Mouse (Mus musculus) megakaryocyte, adult 5-6 weeks (primary cell): Measurements from ENCODE around the gene Il6st. TPM values are rescaled to one million over a fixed set of nuclear protein-coding genes. Genes with fewer than 3 reads are reported as not detected.
"Not testable (repeated sequence)": the region's sequence is repeated elsewhere in the genome, so short reads cannot be mapped to it uniquely, and the experiment has no call there.

Experiments used
- ATAC-seq: 2 replicates; pipeline ENCODE4 v1.8.0; 2016; ENCODE audit warnings: mild to moderate bottlenecking, inconsistent platforms; ENCODE audit not compliant: poor library complexity, severe bottlenecking
- total RNA-seq, 2 experiments: library from RNA; stranded (forward) in 1 of 2; stranded (reverse) in 1 of 2; fragments of 153-499, 151-499 nt in 1 of 2; fragments of 221-1000, 200-1000 nt in 1 of 2; gene quantifications; 2 replicates each; pipeline versions ENCODE4 v1.2.3 to v1.2.4; 2015 to 2017

Il6st gene
- total RNA-seq (2015) (77.4 and 84.3 TPM in 2 replicates), total RNA-seq (2017) (94.6 and 108 TPM in 2 replicates)

- peak; percentile 96 for ATAC-seq
Observed at GRCm38 (mm10) chr13:112463868-112464625, at the start of gene Il6st. Gene Il6st (plus strand): TSS chr13:112464070.

- no peak for ATAC-seq
Observed at GRCm38 (mm10) chr13:112415896-112416295, 48.0 kb upstream of the Il6st start.

GRCm38 (mm10) chr13:112416410-112417162, 47.3 kb upstream of the Il6st start:
- ATAC-seq, result no peak

GRCm38 (mm10) chr13:112417163-112417523, 46.7 kb upstream of the Il6st start:
- no peak for ATAC-seq

GRCm38 (mm10) chr13:112417861-112418423, 45.9 kb upstream of the Il6st start:
- no peak for ATAC-seq

- ATAC-seq, result no peak
Observed at GRCm38 (mm10) chr13:112418595-112418994, 45.3 kb upstream of the Il6st start.

DNA sequence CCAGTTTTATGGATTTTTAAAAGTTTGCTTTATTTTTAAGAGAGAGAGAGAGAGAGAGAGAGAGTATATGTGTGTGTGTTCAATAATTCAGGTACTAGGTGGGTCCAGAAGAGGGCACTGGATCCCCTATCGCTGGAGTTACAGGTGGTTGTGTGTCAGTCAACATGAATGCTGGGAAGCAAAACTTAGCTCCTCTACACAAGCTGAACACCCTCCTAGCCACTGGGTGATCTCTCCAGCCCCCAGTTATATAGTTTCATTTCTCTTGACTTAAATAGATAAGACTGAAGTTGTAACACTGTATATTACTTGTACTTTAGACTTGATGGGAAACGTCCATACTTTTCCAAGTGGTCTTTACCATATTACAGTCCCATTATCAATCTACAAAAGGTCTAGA, 39.7 kb upstream of the Il6st start:
- no peak for ATAC-seq

DNA sequence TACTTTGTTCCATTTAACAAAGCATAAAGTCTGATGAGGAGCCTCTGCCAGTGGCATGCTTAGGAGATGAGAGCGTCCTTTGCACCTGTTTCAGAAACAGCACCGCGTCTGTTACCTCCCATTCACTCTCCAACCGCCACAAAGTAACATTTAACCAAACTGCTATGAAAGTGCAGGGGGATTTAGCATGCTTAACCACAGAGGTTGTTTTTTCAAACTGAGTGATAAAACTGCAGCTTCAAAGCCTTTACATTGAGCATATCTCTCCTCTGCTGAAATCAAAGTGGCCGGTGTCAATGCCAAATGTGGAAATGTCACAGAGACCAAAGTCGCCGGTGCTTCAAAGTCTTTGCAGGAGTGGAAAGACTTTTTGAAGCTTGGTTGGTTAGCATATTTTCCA, 39.2 kb upstream of the Il6st start:
- ATAC-seq, result peak; percentile 34; the same call in 1 of the 2 replicates

- ATAC-seq, result no peak
Observed at GRCm38 (mm10) chr13:112425181-112425654, 38.7 kb upstream of the Il6st start.

GRCm38 (mm10) chr13:112426265-112427135, 37.4 kb upstream of the Il6st start:
- ATAC-seq, result no peak

DNA sequence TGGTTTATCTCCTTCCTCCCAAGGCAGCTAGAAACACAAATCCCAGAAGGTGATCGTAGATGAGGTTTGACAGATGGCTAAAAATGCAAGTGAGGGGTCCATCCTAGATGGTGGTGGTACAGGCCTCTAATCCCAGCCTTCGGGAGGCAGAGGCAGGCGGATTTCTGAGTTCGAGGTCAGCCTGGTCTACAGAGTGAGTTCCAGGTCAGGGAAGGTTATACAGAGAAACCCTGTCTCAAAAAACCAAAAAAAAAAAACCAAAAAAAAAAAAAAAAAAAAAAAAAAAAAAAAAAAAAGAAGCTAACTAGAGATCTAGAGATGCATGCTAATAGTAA, 36.8 kb upstream of the Il6st start:
- ATAC-seq, result not testable (repeated sequence)

- ATAC-seq, result peak; percentile 88
Observed at GRCm38 (mm10) chr13:112427521-112427920, 36.3 kb upstream of the Il6st start.

- ATAC-seq, result peak; percentile 45; the same call in 1 of the 2 replicates
Observed at GRCm38 (mm10) chr13:112433271-112433670, 30.6 kb upstream of the Il6st start.

GRCm38 (mm10) chr13:112435241-112436075, 28.4 kb upstream of the Il6st start:
- no peak for ATAC-seq

- ATAC-seq, result no peak
Observed at GRCm38 (mm10) chr13:112436288-112436687, 27.6 kb upstream of the Il6st start.

GRCm38 (mm10) chr13:112438001-112438868, 25.6 kb upstream of the Il6st start:
- peak; percentile 9; the same call in 1 of the 2 replicates for ATAC-seq

- peak; percentile 52 for ATAC-seq
Observed at GRCm38 (mm10) chr13:112439105-112439818, 24.6 kb upstream of the Il6st start.

DNA sequence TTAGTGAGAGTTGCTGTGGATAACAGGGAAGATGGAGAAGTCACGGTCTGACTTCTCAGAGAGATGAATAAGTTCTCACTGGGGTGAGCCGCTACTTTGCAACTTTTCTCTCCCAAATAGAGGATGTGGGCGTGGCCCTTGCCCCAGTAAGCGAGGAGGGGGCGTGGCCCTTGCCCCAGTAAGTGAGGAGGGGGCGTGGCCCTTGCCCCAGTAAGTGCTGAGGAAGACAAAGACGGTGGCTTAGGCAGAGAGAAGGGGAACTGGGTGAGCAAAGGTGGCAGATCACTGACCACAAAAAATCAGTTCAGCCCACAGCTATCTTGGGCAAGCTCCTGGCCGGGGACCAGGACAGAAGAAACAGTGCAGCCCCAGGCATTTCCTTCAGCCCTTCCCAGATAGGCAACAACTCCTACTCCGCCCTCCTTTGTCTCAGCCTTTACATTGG, 23.9 kb upstream of the Il6st start:
- peak; percentile 89 for ATAC-seq
